Comparison of ENCODE assay signal across 8 mouse cellular contexts in the genomic region with DNA sequence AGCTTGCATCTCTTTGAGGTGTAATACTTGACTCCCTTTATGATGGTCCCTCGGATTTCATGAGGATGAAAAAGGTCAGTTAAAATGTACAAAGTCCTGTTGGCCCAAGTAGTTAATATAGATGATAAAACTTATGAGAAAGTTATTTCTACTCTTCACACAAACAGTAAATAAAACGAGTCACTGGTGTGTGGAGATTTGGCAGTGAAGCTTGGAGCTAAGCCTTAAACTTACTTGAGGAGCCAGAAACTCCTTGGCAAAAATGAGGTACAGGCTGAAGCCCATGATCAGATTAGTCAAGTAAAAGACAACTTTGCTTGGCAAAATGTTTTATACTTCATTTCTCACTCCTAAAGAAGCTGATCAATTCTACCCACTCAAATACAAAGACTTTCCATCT.
DNase-seq lines count a peak whose midpoint lies in the region; ATAC-seq and TF ChIP-seq lines count a peak whose summit lies in the region.

No protein-coding gene starts in this region.

- no peak for TF ChIP-seq CTCF in forebrain, postnatal 0 days (IDR thresholded peaks at IDR 0.05; ENCODE audit: low read depth)

- no peak overlapping the region for H3K27ac ChIP-seq in forebrain, embryonic 11.5 days (ENCODE audit: low read depth, low read length)
- H3K27ac ChIP-seq in forebrain, postnatal 0 days (ENCODE audit: low read depth, low read length) = no peak overlapping the region
- H3K27ac ChIP-seq in kidney, embryonic 16.5 days (ENCODE audit: low read length) = peak overlapping the region; percentile 94; the same call in 1 of the 2 replicates
- peak overlapping the region; percentile 95 for H3K27ac ChIP-seq in embryonic facial prominence, embryonic 12.5 days
- peak overlapping the region; percentile 98 for H3K27ac ChIP-seq in limb, embryonic 15.5 days

- H3K4me3 ChIP-seq in forebrain, embryonic 11.5 days (ENCODE audit: low read depth, low read length) = no peak overlapping the region
- H3K4me3 ChIP-seq in forebrain, postnatal 0 days (ENCODE audit: low read depth, low read length) = no peak overlapping the region
- no peak overlapping the region; the same call in 1 of the 2 replicates for H3K4me3 ChIP-seq in kidney, embryonic 16.5 days (ENCODE audit: low read length)
- no peak overlapping the region for H3K4me3 ChIP-seq in embryonic facial prominence, embryonic 12.5 days
- peak overlapping the region; percentile 57; the same call in 1 of the 2 replicates for H3K4me3 ChIP-seq in limb, embryonic 15.5 days

- H3K9ac ChIP-seq in forebrain, embryonic 11.5 days (ENCODE audit: low read length) = no peak overlapping the region
- H3K9ac ChIP-seq in forebrain, postnatal 0 days = no peak overlapping the region
- H3K9ac ChIP-seq in kidney, embryonic 16.5 days (replicated peaks; ENCODE audit: low read length) = peak overlapping the region; percentile 94; the same call in 1 of the 2 replicates
- no peak overlapping the region for H3K9ac ChIP-seq in embryonic facial prominence, embryonic 12.5 days
- H3K9ac ChIP-seq in limb, embryonic 15.5 days = no peak overlapping the region

- H3K36me3 ChIP-seq in forebrain, embryonic 11.5 days (ENCODE audit: control insufficient read depth, insufficient read depth, low read length) = no peaks in the 10 kb centered on the region
- H3K36me3 ChIP-seq in forebrain, postnatal 0 days (ENCODE audit: insufficient read depth) = no peaks in the 10 kb centered on the region
- H3K36me3 ChIP-seq in kidney, embryonic 16.5 days (ENCODE audit: insufficient read depth, low read length) = 0 out of 2 replicates have a peak, but pooled peaks cover 6% of the 10 kb centered on the region
- 0 out of 2 replicates have a peak, but pooled peaks cover 12% of the 10 kb centered on the region for H3K36me3 ChIP-seq in embryonic facial prominence, embryonic 12.5 days
- peaks cover 13% of the 10 kb centered on the region; the same call in 1 of the 2 replicates for H3K36me3 ChIP-seq in limb, embryonic 15.5 days

- H3K4me1 ChIP-seq in forebrain, embryonic 11.5 days (replicated peaks; ENCODE audit: control insufficient read depth, insufficient read depth, low read length) = peaks cover 6% of the 10 kb centered on the region
- peaks cover 14% of the 10 kb centered on the region for H3K4me1 ChIP-seq in forebrain, postnatal 0 days (ENCODE audit: insufficient read depth)
- H3K4me1 ChIP-seq in kidney, embryonic 16.5 days (ENCODE audit: insufficient read depth, low read length) = peaks cover 46% of the 10 kb centered on the region
- H3K4me1 ChIP-seq in embryonic facial prominence, embryonic 12.5 days = peaks cover 38% of the 10 kb centered on the region
- peaks cover 48% of the 10 kb centered on the region for H3K4me1 ChIP-seq in limb, embryonic 15.5 days

- no peaks in the 10 kb centered on the region for H3K9me3 ChIP-seq in forebrain, embryonic 11.5 days (ENCODE audit: control insufficient read depth, low read length)
- H3K9me3 ChIP-seq in forebrain, postnatal 0 days (ENCODE audit: low read length) = no peaks in the 10 kb centered on the region
- H3K9me3 ChIP-seq in kidney, embryonic 16.5 days (ENCODE audit: low read length) = no peaks in the 10 kb centered on the region
- H3K9me3 ChIP-seq in embryonic facial prominence, embryonic 12.5 days = no peaks in the 10 kb centered on the region
- no peaks in the 10 kb centered on the region for H3K9me3 ChIP-seq in limb, embryonic 15.5 days

- no peak for ATAC-seq in forebrain, embryonic 11.5 days (replicated peaks; ENCODE audit: low FRiP score)
- ATAC-seq in forebrain, postnatal 0 days = no peak
- no peak for ATAC-seq in kidney, embryonic 16.5 days (ENCODE audit: low FRiP score, low TSS enrichment)
- ATAC-seq in embryonic facial prominence, embryonic 12.5 days (ENCODE audit: insufficient number of reproducible peaks, insufficient read depth, low FRiP score, low TSS enrichment) = no peak
- ATAC-seq in limb, embryonic 15.5 days (ENCODE audit: insufficient number of reproducible peaks, low FRiP score, low TSS enrichment, low read depth) = no peak

- no peak for DNase-seq in forebrain, embryonic 11.5 days (ENCODE audit: low spot score)
- no peak for DNase-seq in forebrain, postnatal 0 days
- no peak for DNase-seq in kidney, adult 9 months
- no peak for DNase-seq in ovary, postnatal 10 days (ENCODE audit: low spot score)
- DNase-seq in left cerebral cortex, postnatal 36 days (ENCODE audit: low spot score in 2 of 2) = no peak

- intact Hi-C loops in left cerebral cortex, postnatal 36 days (cut with DNase I) = no loop called here

- no peaks in the 10 kb centered on the region for H3K27me3 ChIP-seq in forebrain, embryonic 11.5 days (ENCODE audit: control insufficient read depth, insufficient read depth, low read length)
- no peaks in the 10 kb centered on the region for H3K27me3 ChIP-seq in forebrain, postnatal 0 days (ENCODE audit: insufficient read depth, low read length)
- H3K27me3 ChIP-seq in kidney, embryonic 16.5 days (ENCODE audit: insufficient read depth, low read length) = no peaks in the 10 kb centered on the region
- H3K27me3 ChIP-seq in embryonic facial prominence, embryonic 12.5 days = no peaks in the 10 kb centered on the region
- H3K27me3 ChIP-seq in limb, embryonic 15.5 days = no peaks in the 10 kb centered on the region

- WGBS in forebrain, embryonic 11.5 days = 59% methylated on average over 2 of the region's 2 CpGs
- 35% methylated on average over 2 of the region's 2 CpGs for WGBS in forebrain, postnatal 0 days
- WGBS in kidney, embryonic 16.5 days = 33% methylated on average over 2 of the region's 2 CpGs
- 46% methylated on average over 2 of the region's 2 CpGs for WGBS in embryonic facial prominence, embryonic 12.5 days
- WGBS in limb, embryonic 15.5 days = 24% methylated on average over 2 of the region's 2 CpGs

- 0 out of 2 replicates have a peak overlapping the region, but pooled peaks have one; percentile 90 for H3K4me2 ChIP-seq in forebrain, embryonic 11.5 days (ENCODE audit: low read depth, low read length, severe bottlenecking)
- H3K4me2 ChIP-seq in forebrain, postnatal 0 days (ENCODE audit: low read depth) = no peak overlapping the region
- H3K4me2 ChIP-seq in kidney, embryonic 16.5 days (replicated peaks; ENCODE audit: low read depth, low read length) = peak overlapping the region; percentile 75; the same call in 1 of the 2 replicates
- no peak overlapping the region for H3K4me2 ChIP-seq in embryonic facial prominence, embryonic 12.5 days (replicated peaks)
- 0 out of 2 replicates have a peak overlapping the region, but pooled peaks have one; percentile 88 for H3K4me2 ChIP-seq in limb, embryonic 15.5 days

Comparison
In these comparisons a context has a peak if more than half of its experiments do, and no peak if none do; other contexts are left out.
1. H3K4me2 ChIP-seq: peak in forebrain, embryonic 11.5 days (single experiment), kidney, embryonic 16.5 days (single experiment) and limb, embryonic 15.5 days (single experiment); none in forebrain, postnatal 0 days (single experiment) and embryonic facial prominence, embryonic 12.5 days (single experiment).
2. H3K27ac ChIP-seq: peak in kidney, embryonic 16.5 days (single experiment), embryonic facial prominence, embryonic 12.5 days (single experiment) and limb, embryonic 15.5 days (single experiment); none in forebrain, embryonic 11.5 days (single experiment) and forebrain, postnatal 0 days (single experiment).